Mouse (Mus musculus) kidney, adult 2 months (tissue): Measurements from ENCODE around the gene Camsap2.

Source experiments
- CTCF ChIP-seq: fragments of 200-500 bp; conservative IDR thresholded peaks from 2 replicates; pipeline ENCODE4 v1.5.1; 2011; ENCODE audit warnings: low read depth, mild to moderate bottlenecking, control low read depth, low read length, moderate library complexity, mixed read lengths; ENCODE audit not compliant: insufficient read depth, insufficient read length
- POLR2A ChIP-seq: fragments of 200-500 bp; IDR thresholded peaks from one replicate; pipeline ENCODE4 v1.6.1; 2011; ENCODE audit warnings: low read depth, low read length, control low read depth

GRCm38 (mm10) chr1:136293961-136294360 lies 51.9 kb downstream of the Camsap2 start:
- no peak for TF ChIP-seq CTCF
- TF ChIP-seq POLR2A, result no peak
